Mouse (Mus musculus) MEL (cell line): ENCODE measurements around the gene Asap3.

Experiments
- CHD2 ChIP-seq: IDR thresholded peaks from 2 replicates; pipeline ENCODE4 v1.6.1; 2011; ENCODE audit warnings: low read length, improper control_type of control experiment
- CTCF ChIP-seq, 3 experiments: IDR thresholded peaks in 2 of 3; conservative IDR thresholded peaks in 1 of 3; 2 replicates each; pipeline ENCODE4 v1.5.1; 2011 to 2012; ENCODE audit warnings: low read length in 3 of 3, low read depth in 2 of 3, mild to moderate bottlenecking in 2 of 3, improper control_type of control experiment in 1 of 3, inconsistent platforms in 1 of 3, mixed read lengths in 1 of 3, moderate library complexity in 1 of 3; ENCODE audit not compliant: control insufficient read depth in 1 of 3, insufficient read depth in 1 of 3, poor library complexity in 1 of 3, severe bottlenecking in 1 of 3
- EP300 ChIP-seq, 2 experiments: IDR thresholded peaks; 2 replicates each; pipeline ENCODE4 v1.6.1; 2011; ENCODE audit warnings: improper control_type of control experiment in 2 of 2, low read length in 2 of 2, low read depth in 1 of 2, mild to moderate bottlenecking in 1 of 2
- GABPA ChIP-seq: IDR thresholded peaks from 2 replicates; pipeline ENCODE4 v1.6.1; 2012; ENCODE audit warnings: low read depth, mild to moderate bottlenecking, inconsistent platforms, low read length, improper control_type of control experiment, moderate library complexity
- JUND ChIP-seq: IDR thresholded peaks from 2 replicates; pipeline ENCODE4 v1.6.1; 2011; ENCODE audit warnings: low read depth, mild to moderate bottlenecking, improper control_type of control experiment, low read length
- MAX ChIP-seq: IDR thresholded peaks from 2 replicates; pipeline ENCODE4 v1.6.1; 2011; ENCODE audit warnings: low read length, improper control_type of control experiment
- NELFE ChIP-seq: IDR thresholded peaks from 2 replicates; pipeline ENCODE4 v1.6.1; 2011; ENCODE audit warnings: low read depth, low read length, improper control_type of control experiment
- POLR2A ChIP-seq, 2 experiments: IDR thresholded peaks; 2 replicates each; pipeline ENCODE4 v1.6.1; 2011 to 2012; ENCODE audit warnings: low read length in 2 of 2, mild to moderate bottlenecking in 2 of 2, control low read depth in 1 of 2, improper control_type of control experiment in 1 of 2, low read depth in 1 of 2, moderate library complexity in 1 of 2; ENCODE audit not compliant: control insufficient read depth in 1 of 2, insufficient read depth in 1 of 2, poor library complexity in 1 of 2
- POLR2AphosphoS2 ChIP-seq: IDR thresholded peaks from 2 replicates; pipeline ENCODE4 v1.6.1; 2011; ENCODE audit warnings: low read length, improper control_type of control experiment
- USF1 ChIP-seq: IDR thresholded peaks from 2 replicates; pipeline ENCODE4 v1.6.1; 2014; ENCODE audit warnings: low read depth, mild to moderate bottlenecking, inconsistent platforms, low read length, improper control_type of control experiment, moderate library complexity
- ZC3H11A ChIP-seq: IDR thresholded peaks from 2 replicates; pipeline ENCODE4 v1.6.1; 2012; ENCODE audit warnings: low read depth, mild to moderate bottlenecking, inconsistent platforms, low read length, improper control_type of control experiment
- ZNF384 ChIP-seq: IDR thresholded peaks from 2 replicates; pipeline ENCODE4 v1.6.1; 2012; ENCODE audit warnings: low read depth, mild to moderate bottlenecking, inconsistent platforms, low read length, improper control_type of control experiment

DNA sequence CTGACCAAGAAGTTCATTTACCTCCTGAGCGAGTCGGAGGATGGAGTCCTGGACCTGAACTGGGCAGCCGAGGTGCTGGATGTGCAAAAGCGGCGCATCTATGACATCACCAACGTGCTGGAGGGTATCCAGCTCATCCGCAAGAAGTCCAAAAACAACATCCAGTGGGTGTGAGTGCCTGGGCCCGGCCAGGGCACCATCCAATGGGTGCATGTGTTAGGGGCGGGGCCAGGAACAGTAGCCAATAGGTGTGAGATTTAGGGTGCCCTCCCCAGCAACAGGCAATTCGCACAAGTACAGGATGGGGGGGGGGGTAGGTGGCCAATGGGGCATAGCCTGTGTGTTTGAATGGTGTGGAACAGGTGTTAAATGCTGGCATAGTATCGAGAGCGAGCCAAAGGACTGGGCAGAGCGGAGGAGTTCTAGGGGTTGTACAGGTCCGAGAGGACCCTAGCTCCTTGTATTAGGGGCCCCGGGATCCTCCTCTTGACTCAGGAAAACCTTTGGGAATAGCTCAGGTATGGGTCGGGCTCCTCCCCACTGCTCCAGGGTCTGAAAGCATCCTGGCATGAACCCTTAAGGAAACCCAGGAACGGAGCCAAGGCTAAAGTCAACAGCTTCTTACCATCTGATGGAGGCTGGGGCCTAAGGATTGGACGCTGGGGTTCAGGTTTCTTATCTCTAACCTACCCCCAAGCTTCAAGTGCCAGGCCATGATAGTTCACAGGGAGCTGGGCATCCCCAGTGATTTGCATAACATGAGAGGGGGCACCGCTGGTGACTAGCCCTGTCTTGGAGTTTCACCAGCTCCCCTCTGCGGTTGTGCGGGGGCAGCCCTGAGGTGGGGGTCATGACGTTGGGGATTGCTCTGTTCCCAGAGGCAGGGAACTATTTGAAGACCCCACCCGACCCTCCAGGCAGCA lies 25.5 kb upstream of the Asap3 start:
- TF ChIP-seq NELFE (no peak), CTCF (IDR thresholded peaks at IDR 0.05 in 2 of 3, conservative IDR thresholded peaks at IDR 0.05 in 1 of 3; ENCODE audit: control insufficient read depth in 1 of 3, insufficient read depth in 1 of 3, low read depth in 2 of 3, low read length in 3 of 3, poor library complexity in 1 of 3, severe bottlenecking in 1 of 3) (no peak), USF1 (no peak), MAX (no peak), POLR2AphosphoS2 (no peak), ZNF384 (no peak), CHD2 (no peak), ZC3H11A (no peak), JUND (no peak), POLR2A (IDR thresholded peaks at IDR 0.05; ENCODE audit: control insufficient read depth in 1 of 2, insufficient read depth in 1 of 2, low read depth in 1 of 2, low read length in 2 of 2, poor library complexity in 1 of 2) (no peak), EP300 (IDR thresholded peaks at IDR 0.05; ENCODE audit: low read depth in 1 of 2, low read length in 2 of 2) (no peak), GABPA (no peak)
